Mouse (Mus musculus): ENCODE measurements around the gene Psma5. TPM values are rescaled to one million over a fixed set of nuclear protein-coding genes. Genes with fewer than 3 reads are reported as not detected.

Psma5 gene
- 93.6 TPM for polyA plus RNA-seq (2014; fragmentation: Illumina TruSeq; extraction: RNeasy Lipid Tissue Mini Kit (QIAGEN cat#74804); ENCODE audit: low read depth, low replicate concordance)

GRCm38 (mm10) chr3:108256719-108257637 is at the start of gene Psma5:
Gene Psma5 (plus strand): TSS chr3:108256926.

GRCm38 (mm10) chr3:108210771-108211139 is 46.0 kb upstream of the Psma5 start, which contains the start of gene Atxn7l2:
Gene Atxn7l2 (minus strand): TSS chr3:108210934.

GRCm38 (mm10) chr3:108226558-108227350 is 30.0 kb upstream of the Psma5 start, which contains the start of gene Sypl2:
Gene Sypl2 (minus strand): TSS chr3:108226648.

GRCm38 (mm10) chr3:108283781-108284601 is 27.3 kb downstream of the Psma5 start, which contains the start of gene Sort1:
Gene Sort1 (plus strand): TSS chr3:108284082.

Other genes starting within 250 kb of the Psma5 start
- gene Gstm1, start 239.0 kb upstream of the Psma5 start, polyA plus RNA-seq (2014; fragmentation: Illumina TruSeq; extraction: RNeasy Lipid Tissue Mini Kit (QIAGEN cat#74804); ENCODE audit: low read depth, low replicate concordance), result 431 TPM
- gene Gstm4, start 212.0 kb upstream of the Psma5 start, polyA plus RNA-seq (2014; fragmentation: Illumina TruSeq; extraction: RNeasy Lipid Tissue Mini Kit (QIAGEN cat#74804); ENCODE audit: low read depth, low replicate concordance), result 19.4 TPM
- gene Ampd2, start 170.3 kb upstream of the Psma5 start, polyA plus RNA-seq (2014; fragmentation: Illumina TruSeq; extraction: RNeasy Lipid Tissue Mini Kit (QIAGEN cat#74804); ENCODE audit: low read depth, low replicate concordance), result 8.7 TPM
- not detected for gene Gnat2, start 164.1 kb upstream of the Psma5 start, polyA plus RNA-seq (2014; fragmentation: Illumina TruSeq; extraction: RNeasy Lipid Tissue Mini Kit (QIAGEN cat#74804); ENCODE audit: low read depth, low replicate concordance)
- gene Gnai3, start 110.8 kb upstream of the Psma5 start, polyA plus RNA-seq (2014; fragmentation: Illumina TruSeq; extraction: RNeasy Lipid Tissue Mini Kit (QIAGEN cat#74804); ENCODE audit: low read depth, low replicate concordance), result 20.3 TPM
- not detected for gene Gpr61, start 102.0 kb upstream of the Psma5 start, polyA plus RNA-seq (2014; fragmentation: Illumina TruSeq; extraction: RNeasy Lipid Tissue Mini Kit (QIAGEN cat#74804); ENCODE audit: low read depth, low replicate concordance)
- gene Amigo1, start 70.6 kb upstream of the Psma5 start, polyA plus RNA-seq (2014; fragmentation: Illumina TruSeq; extraction: RNeasy Lipid Tissue Mini Kit (QIAGEN cat#74804); ENCODE audit: low read depth, low replicate concordance), result 16.1 TPM
- 6.9 TPM for gene Cyb561d1, start 55.7 kb upstream of the Psma5 start, polyA plus RNA-seq (2014; fragmentation: Illumina TruSeq; extraction: RNeasy Lipid Tissue Mini Kit (QIAGEN cat#74804); ENCODE audit: low read depth, low replicate concordance)
- 3.5 TPM for gene Atxn7l2, start 46.0 kb upstream of the Psma5 start, polyA plus RNA-seq (2014; fragmentation: Illumina TruSeq; extraction: RNeasy Lipid Tissue Mini Kit (QIAGEN cat#74804); ENCODE audit: low read depth, low replicate concordance)
- gene Sypl2, start 30.3 kb upstream of the Psma5 start, polyA plus RNA-seq (2014; fragmentation: Illumina TruSeq; extraction: RNeasy Lipid Tissue Mini Kit (QIAGEN cat#74804); ENCODE audit: low read depth, low replicate concordance), result 0.55 TPM
- 34.5 TPM for gene Sort1, start 27.2 kb downstream of the Psma5 start, polyA plus RNA-seq (2014; fragmentation: Illumina TruSeq; extraction: RNeasy Lipid Tissue Mini Kit (QIAGEN cat#74804); ENCODE audit: low read depth, low replicate concordance)
- 129 TPM for gene Mybphl, start 108.0 kb downstream of the Psma5 start, polyA plus RNA-seq (2014; fragmentation: Illumina TruSeq; extraction: RNeasy Lipid Tissue Mini Kit (QIAGEN cat#74804); ENCODE audit: low read depth, low replicate concordance)
- 0.50 TPM for gene Psrc1, start 126.9 kb downstream of the Psma5 start, polyA plus RNA-seq (2014; fragmentation: Illumina TruSeq; extraction: RNeasy Lipid Tissue Mini Kit (QIAGEN cat#74804); ENCODE audit: low read depth, low replicate concordance)
- 3.9 TPM for gene Celsr2, start 158.6 kb downstream of the Psma5 start, polyA plus RNA-seq (2014; fragmentation: Illumina TruSeq; extraction: RNeasy Lipid Tissue Mini Kit (QIAGEN cat#74804); ENCODE audit: low read depth, low replicate concordance)
- 72.2 TPM for gene Sars, start 188.3 kb downstream of the Psma5 start, polyA plus RNA-seq (2014; fragmentation: Illumina TruSeq; extraction: RNeasy Lipid Tissue Mini Kit (QIAGEN cat#74804); ENCODE audit: low read depth, low replicate concordance)